Mouse (Mus musculus) regulatory T cell (primary cell): ENCODE results near the gene Gm527.

Source experiments
- in situ Hi-C: fragments of 300-600 bp; cut with MboI, MseI; formaldehyde crosslinking; loops from one replicate; pipeline ENCODE4 v1.15.1; 2025; ENCODE audit warnings: high pct_unique_total_duplicates

Gene Gm527

GRCm38 (mm10) chr12:64917578-64918471 is at the start of gene Gm527:
TSS of gene Gm527 (plus strand) at chr12:64917906.
- in situ Hi-C loops: no loop called here

- in situ Hi-C loops: no loop called here
Observed at GRCm38 (mm10) chr12:64871103-64871502, 46.6 kb upstream of the Gm527 start.

- in situ Hi-C loops: no loop called here
Observed at GRCm38 (mm10) chr12:64897060-64897730, 20.5 kb upstream of the Gm527 start.

GRCm38 (mm10) chr12:64902506-64902905 is 15.2 kb upstream of the Gm527 start:
- in situ Hi-C loops: no loop called here

GRCm38 (mm10) chr12:64903186-64903585 is 14.5 kb upstream of the Gm527 start:
- in situ Hi-C loops: no loop called here

GRCm38 (mm10) chr12:64912996-64913395 is 4.7 kb upstream of the Gm527 start:
- in situ Hi-C loops: no loop called here

- in situ Hi-C loops: no loop called here
Observed at GRCm38 (mm10) chr12:64916735-64917134, 971 bp upstream of the Gm527 start.

GRCm38 (mm10) chr12:64937493-64937892 is 19.8 kb downstream of the Gm527 start:
- in situ Hi-C loops: no loop called here

- in situ Hi-C loops: no loop called here
Observed at GRCm38 (mm10) chr12:64964560-64964959, 46.9 kb downstream of the Gm527 start.

GRCm38 (mm10) chr12:64965124-64966026 is 47.7 kb downstream of the Gm527 start, which contains the start of the genes Klhl28 and Togaram1:
TSS of gene Klhl28 (minus strand) at chr12:64965534.
TSS of gene Togaram1 (plus strand) at chr12:64965804.
- in situ Hi-C loops: loop anchor here (5.0 kb wide), 1 partner anchor 107 kb away; the partner anchor contains the start of gene Fkbp3

- in situ Hi-C loops: loop anchor here (5.0 kb wide), 1 partner anchor 106 kb away; the partner anchor contains the start of gene Fkbp3
Observed at GRCm38 (mm10) chr12:64966101-64966631, 48.5 kb downstream of the Gm527 start.

GRCm38 (mm10) chr12:64966652-64967435 is 49.1 kb downstream of the Gm527 start:
- in situ Hi-C loops: loop anchor here (5.0 kb wide), 1 partner anchor 105 kb away; the partner anchor contains the start of gene Fkbp3

GRCm38 (mm10) chr12:64967470-64967869 is 49.8 kb downstream of the Gm527 start:
- in situ Hi-C loops: loop anchor here (5.0 kb wide), 1 partner anchor 105 kb away; the partner anchor contains the start of gene Fkbp3

- in situ Hi-C loops: loop anchor here (5.0 kb wide), 1 partner anchor 104 kb away; the partner anchor contains the start of gene Fkbp3
Observed at GRCm38 (mm10) chr12:64968067-64968466, 50.4 kb downstream of the Gm527 start.

GRCm38 (mm10) chr12:64971399-64971798 is 53.7 kb downstream of the Gm527 start:
- in situ Hi-C loops: no loop called here

- in situ Hi-C loops: no loop called here
Observed at GRCm38 (mm10) chr12:64972063-64972462, 54.4 kb downstream of the Gm527 start.
